Mouse (Mus musculus): Measurements from ENCODE around the gene 4930430F08Rik. TPM values are rescaled to one million over a fixed set of nuclear protein-coding genes. Genes with fewer than 3 reads are reported as not detected.
A peak's percentile ranks its signal among the peaks of the same experiment; 100 is the strongest.
"Not testable (repeated sequence)": the region's sequence is repeated elsewhere in the genome, so short reads cannot be mapped to it uniquely, and the experiment has no call there.

Gene 4930430F08Rik
- polyA plus RNA-seq, 1 experiment from 2014 or later = 14.2 TPM

DNA sequence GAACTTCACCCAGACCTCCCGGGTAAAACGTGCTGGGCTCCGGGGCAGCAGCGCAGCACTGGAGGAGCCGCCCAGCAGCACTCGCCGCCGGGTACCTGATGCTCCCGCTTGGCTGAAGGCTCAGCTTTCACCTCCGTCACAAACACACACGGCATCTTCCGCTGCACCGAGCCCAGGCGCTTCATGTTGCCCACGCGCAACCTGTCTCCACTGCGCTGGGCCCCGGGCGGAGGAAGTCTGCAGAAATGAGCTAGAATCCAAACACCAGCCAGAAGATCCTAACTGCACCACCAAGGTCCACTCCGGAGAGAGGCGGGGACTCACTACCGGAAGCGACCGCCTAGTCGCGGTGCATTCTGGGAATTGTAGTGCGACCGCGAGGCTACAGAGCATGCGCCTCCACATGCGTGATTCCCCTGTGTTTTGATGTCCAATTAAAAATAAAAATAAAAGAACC is 1.3 kb downstream of the 4930430F08Rik start:
- peak overlapping the region; percentile 78 for H3K4me2 ChIP-seq (ENCODE audit: low read depth, low read length)
- H3K9ac ChIP-seq (ENCODE audit: low read depth, low read length) = peak overlapping the region; percentile 85
- ATAC-seq (ENCODE audit: low read depth) = peak; percentile 99
- H3K36me3 ChIP-seq (ENCODE audit: control insufficient read depth, insufficient read depth) = peaks cover 6% of the 10 kb centered on the region; the same call in 1 of the 2 replicates
- H3K4me1 ChIP-seq (ENCODE audit: control insufficient read depth, low read depth, low read length) = peaks cover 9% of the 10 kb centered on the region
- H3K9me3 ChIP-seq (replicated peaks; ENCODE audit: control insufficient read depth, low read length) = no peaks in the 10 kb centered on the region
- H3K4me3 ChIP-seq (ENCODE audit: low read depth, low read length) = peak overlapping the region; percentile 96
- WGBS (ENCODE audit: insufficient replicate concordance) = under 1% methylated on average over 31 of the region's 31 CpGs
- peak overlapping the region; percentile 85 for H3K27ac ChIP-seq (ENCODE audit: low read length)
- no peaks in the 10 kb centered on the region for H3K27me3 ChIP-seq (ENCODE audit: control insufficient read depth, insufficient read depth, low read depth, low read length)

DNA sequence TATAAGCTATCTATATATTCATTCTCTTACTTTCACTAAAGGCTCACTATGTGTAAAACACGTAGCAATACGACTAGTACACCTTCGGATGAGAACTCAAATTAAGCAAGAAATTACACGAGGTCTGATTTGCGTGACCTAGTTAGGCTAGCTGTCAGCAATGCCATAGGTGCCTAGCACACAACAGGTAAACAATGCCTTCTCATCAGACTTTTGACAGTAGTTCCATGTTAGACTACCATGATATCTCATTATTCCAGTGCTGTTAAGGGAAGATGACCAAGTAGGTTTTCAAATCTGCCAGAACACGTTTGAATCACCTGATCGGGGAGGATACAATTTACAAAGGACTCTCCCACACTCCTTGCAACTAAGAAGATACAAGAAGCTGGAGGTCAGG is 1.7 kb downstream of the 4930430F08Rik start:
- Histone ChIP-seq H3K4me1 (ENCODE audit: control insufficient read depth, low read depth, low read length) (peaks cover 9% of the 10 kb centered on the region), H3K27me3 (ENCODE audit: control insufficient read depth, insufficient read depth, low read depth, low read length) (no peaks in the 10 kb centered on the region), H3K9ac (ENCODE audit: low read depth, low read length) (peak overlapping the region; percentile 85), H3K36me3 (ENCODE audit: control insufficient read depth, insufficient read depth) (peaks cover 6% of the 10 kb centered on the region; the same call in 1 of the 2 replicates), H3K4me2 (ENCODE audit: low read depth, low read length) (peak overlapping the region; percentile 78), H3K9me3 (replicated peaks; ENCODE audit: control insufficient read depth, low read length) (no peaks in the 10 kb centered on the region), H3K27ac (ENCODE audit: low read length) (peak overlapping the region; percentile 85), H3K4me3 (ENCODE audit: low read depth, low read length) (peak overlapping the region; percentile 96)
- WGBS (ENCODE audit: insufficient replicate concordance) = 31% methylated on average over 7 of the region's 7 CpGs
- peak; percentile 16 for ATAC-seq (ENCODE audit: low read depth)

DNA sequence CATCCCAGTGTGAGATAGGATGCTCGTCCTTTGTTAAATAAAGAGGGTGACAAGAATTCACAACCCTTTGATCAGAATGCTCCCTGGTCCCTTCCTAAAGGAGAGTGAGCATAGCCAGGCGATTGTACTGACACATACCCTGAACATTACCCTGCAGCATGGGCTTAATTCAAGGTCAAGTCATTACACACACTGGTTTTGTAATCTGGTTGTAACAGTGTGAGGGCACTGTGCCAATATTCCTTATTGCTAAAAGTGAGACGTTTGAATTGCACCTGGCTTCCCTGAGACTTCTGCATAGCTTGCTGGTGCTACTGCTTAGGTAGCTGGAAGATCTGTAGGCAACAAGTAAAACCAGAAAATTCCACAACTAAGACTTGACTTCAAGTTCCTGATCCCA is 6.0 kb downstream of the 4930430F08Rik start:
- peaks cover 6% of the 10 kb centered on the region; the same call in 1 of the 2 replicates for H3K36me3 ChIP-seq (ENCODE audit: control insufficient read depth, insufficient read depth)
- H3K4me1 ChIP-seq (ENCODE audit: control insufficient read depth, low read depth, low read length) = peaks cover 9% of the 10 kb centered on the region
- H3K4me2 ChIP-seq (ENCODE audit: low read depth, low read length) = no peak overlapping the region
- no peak overlapping the region for H3K27ac ChIP-seq (ENCODE audit: low read length)
- H3K9ac ChIP-seq (ENCODE audit: low read depth, low read length) = no peak overlapping the region
- H3K4me3 ChIP-seq (ENCODE audit: low read depth, low read length) = no peak overlapping the region
- 76% methylated on average over 3 of the region's 3 CpGs for whole genome bisulfite sequencing (ENCODE audit: insufficient replicate concordance)
- no peak for ATAC-seq (ENCODE audit: low read depth)
- no peaks in the 10 kb centered on the region for H3K27me3 ChIP-seq (ENCODE audit: control insufficient read depth, insufficient read depth, low read depth, low read length)
- H3K9me3 ChIP-seq (replicated peaks; ENCODE audit: control insufficient read depth, low read length) = no peaks in the 10 kb centered on the region

DNA sequence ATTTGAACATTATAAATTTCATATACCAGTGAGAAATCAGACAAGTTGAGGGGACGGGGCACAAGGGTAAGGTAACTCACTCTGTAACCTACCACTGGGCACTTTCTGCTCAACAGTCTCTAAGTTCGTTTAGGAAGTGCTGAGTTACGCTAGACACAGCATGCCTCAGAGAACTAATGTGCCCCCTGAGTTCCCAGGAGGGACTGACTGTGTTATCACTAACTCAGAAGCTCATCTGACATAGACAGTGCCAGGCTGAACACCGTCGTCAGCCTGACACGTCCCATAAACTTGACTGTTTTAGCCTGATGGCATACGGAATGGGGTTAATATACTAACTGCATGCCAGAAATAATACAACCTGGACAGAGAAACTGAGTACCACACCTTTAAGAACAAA is 14.9 kb downstream of the 4930430F08Rik start:
- Histone ChIP-seq H3K9ac (ENCODE audit: low read depth, low read length) (no peak overlapping the region), H3K4me3 (ENCODE audit: low read depth, low read length) (no peak overlapping the region), H3K4me1 (ENCODE audit: control insufficient read depth, low read depth, low read length) (peaks cover 24% of the 10 kb centered on the region), H3K27ac (ENCODE audit: low read length) (peak overlapping the region; percentile 89), H3K9me3 (replicated peaks; ENCODE audit: control insufficient read depth, low read length) (no peaks in the 10 kb centered on the region), H3K36me3 (ENCODE audit: control insufficient read depth, insufficient read depth) (peaks cover 19% of the 10 kb centered on the region), H3K27me3 (ENCODE audit: control insufficient read depth, insufficient read depth, low read depth, low read length) (no peaks in the 10 kb centered on the region), H3K4me2 (ENCODE audit: low read depth, low read length) (peak overlapping the region; percentile 38)
- 43% methylated on average over 7 of the region's 7 CpGs for WGBS (ENCODE audit: insufficient replicate concordance)
- peak; percentile 44 for ATAC-seq (ENCODE audit: low read depth)

DNA sequence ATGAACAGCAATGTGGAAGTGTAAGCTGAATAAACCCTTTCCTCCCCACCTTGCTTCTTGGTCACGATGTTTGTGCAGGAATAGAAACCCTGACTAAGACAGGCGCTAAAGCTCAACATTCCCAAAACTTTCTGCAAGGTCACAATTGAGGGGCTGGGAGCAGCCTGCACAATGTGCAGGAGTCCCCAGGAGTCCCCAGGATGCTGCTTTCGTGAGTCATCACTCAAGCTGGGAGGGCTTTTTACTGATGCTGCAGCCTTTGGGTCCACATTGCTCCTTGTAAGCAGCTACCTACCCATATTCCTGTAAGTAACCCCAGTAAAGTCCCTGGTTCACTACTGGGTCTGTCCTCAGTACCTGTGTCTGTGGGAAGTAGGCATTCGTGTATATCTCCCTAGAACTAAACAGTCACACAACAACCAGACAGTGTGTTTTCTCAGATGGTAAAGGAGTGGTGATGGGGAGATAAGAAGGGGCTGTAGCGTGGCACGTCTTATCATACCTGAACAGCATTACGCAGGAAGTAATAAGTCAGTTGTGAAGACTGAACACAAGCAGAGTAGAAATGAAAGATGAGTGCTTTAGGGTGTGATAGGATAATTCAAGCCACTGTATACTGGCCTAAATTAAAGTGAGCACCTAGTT is 15.6 kb downstream of the 4930430F08Rik start:
- Histone ChIP-seq H3K4me2 (ENCODE audit: low read depth, low read length) (peak overlapping the region; percentile 38), H3K4me3 (ENCODE audit: low read depth, low read length) (no peak overlapping the region), H3K4me1 (ENCODE audit: control insufficient read depth, low read depth, low read length) (peaks cover 24% of the 10 kb centered on the region), H3K9me3 (replicated peaks; ENCODE audit: control insufficient read depth, low read length) (no peaks in the 10 kb centered on the region), H3K27me3 (ENCODE audit: control insufficient read depth, insufficient read depth, low read depth, low read length) (no peaks in the 10 kb centered on the region), H3K36me3 (ENCODE audit: control insufficient read depth, insufficient read depth) (peaks cover 19% of the 10 kb centered on the region), H3K9ac (ENCODE audit: low read depth, low read length) (peak overlapping the region; percentile 34; the same call in 1 of the 2 replicates), H3K27ac (ENCODE audit: low read length) (peak overlapping the region; percentile 89)
- ATAC-seq (ENCODE audit: low read depth) = peak; percentile 95
- 45% methylated on average over 7 of the region's 7 CpGs for WGBS (ENCODE audit: insufficient replicate concordance)

DNA sequence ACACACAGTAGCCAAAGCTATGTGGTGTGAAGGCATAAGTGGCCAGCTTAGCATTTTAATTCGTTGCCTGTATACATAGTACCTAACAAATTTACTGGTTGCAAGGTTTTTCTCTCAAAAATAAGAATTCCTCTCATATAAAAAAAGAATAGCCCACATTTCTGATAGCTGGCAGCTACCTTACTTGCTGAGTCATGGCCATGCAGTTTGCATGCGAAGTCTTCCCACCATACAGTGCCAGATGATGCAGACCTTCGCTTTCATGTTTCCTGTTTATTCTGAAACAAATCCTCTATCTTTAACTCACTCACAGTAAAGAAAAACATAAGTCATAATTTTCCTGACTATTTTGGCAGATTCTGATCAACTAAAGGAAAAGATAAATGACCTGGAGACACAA is 18.5 kb downstream of the 4930430F08Rik start:
- WGBS (ENCODE audit: insufficient replicate concordance) = 57% methylated on average over 3 of the region's 3 CpGs
- peaks cover 8% of the 10 kb centered on the region; the same call in 1 of the 2 replicates for H3K36me3 ChIP-seq (ENCODE audit: control insufficient read depth, insufficient read depth)
- no peaks in the 10 kb centered on the region for H3K27me3 ChIP-seq (ENCODE audit: control insufficient read depth, insufficient read depth, low read depth, low read length)
- no peak overlapping the region for H3K4me3 ChIP-seq (ENCODE audit: low read depth, low read length)
- H3K9me3 ChIP-seq (replicated peaks; ENCODE audit: control insufficient read depth, low read length) = no peaks in the 10 kb centered on the region
- peaks cover 24% of the 10 kb centered on the region for H3K4me1 ChIP-seq (ENCODE audit: control insufficient read depth, low read depth, low read length)
- ATAC-seq (ENCODE audit: low read depth) = no peak
- H3K9ac ChIP-seq (ENCODE audit: low read depth, low read length) = no peak overlapping the region
- H3K4me2 ChIP-seq (ENCODE audit: low read depth, low read length) = no peak overlapping the region
- H3K27ac ChIP-seq (ENCODE audit: low read length) = no peak overlapping the region

DNA sequence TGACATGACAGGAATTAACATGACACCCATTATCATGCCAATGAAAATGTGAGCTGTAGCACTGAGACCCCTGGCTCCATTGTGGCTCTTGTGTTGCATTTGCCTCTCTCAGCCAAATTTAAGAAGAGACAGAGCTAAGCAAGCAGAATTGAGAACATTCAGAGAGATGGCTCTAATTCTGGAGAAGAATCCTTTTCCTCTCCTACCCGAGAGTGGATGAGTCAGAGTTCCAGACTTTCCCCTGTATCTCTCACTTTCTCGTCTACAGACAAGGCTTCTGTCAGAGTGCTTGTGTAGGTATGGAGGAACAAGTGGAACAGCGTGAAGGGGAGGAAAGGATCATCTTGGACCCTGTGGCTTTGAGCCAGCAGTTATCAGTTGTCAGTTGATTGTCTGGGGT is 26.1 kb downstream of the 4930430F08Rik start:
- no peak for ATAC-seq (ENCODE audit: low read depth)
- no peak overlapping the region for H3K4me3 ChIP-seq (ENCODE audit: low read depth, low read length)
- WGBS (ENCODE audit: insufficient replicate concordance) = 64% methylated on average over 3 of the region's 3 CpGs
- H3K36me3 ChIP-seq (ENCODE audit: control insufficient read depth, insufficient read depth) = peaks cover 5% of the 10 kb centered on the region; the same call in 1 of the 2 replicates
- H3K9me3 ChIP-seq (replicated peaks; ENCODE audit: control insufficient read depth, low read length) = no peaks in the 10 kb centered on the region
- H3K4me1 ChIP-seq (ENCODE audit: control insufficient read depth, low read depth, low read length) = no peaks in the 10 kb centered on the region; the same call in 1 of the 2 replicates
- no peak overlapping the region for H3K9ac ChIP-seq (ENCODE audit: low read depth, low read length)
- no peaks in the 10 kb centered on the region for H3K27me3 ChIP-seq (ENCODE audit: control insufficient read depth, insufficient read depth, low read depth, low read length)
- H3K27ac ChIP-seq (ENCODE audit: low read length) = no peak overlapping the region
- no peak overlapping the region for H3K4me2 ChIP-seq (ENCODE audit: low read depth, low read length)

DNA sequence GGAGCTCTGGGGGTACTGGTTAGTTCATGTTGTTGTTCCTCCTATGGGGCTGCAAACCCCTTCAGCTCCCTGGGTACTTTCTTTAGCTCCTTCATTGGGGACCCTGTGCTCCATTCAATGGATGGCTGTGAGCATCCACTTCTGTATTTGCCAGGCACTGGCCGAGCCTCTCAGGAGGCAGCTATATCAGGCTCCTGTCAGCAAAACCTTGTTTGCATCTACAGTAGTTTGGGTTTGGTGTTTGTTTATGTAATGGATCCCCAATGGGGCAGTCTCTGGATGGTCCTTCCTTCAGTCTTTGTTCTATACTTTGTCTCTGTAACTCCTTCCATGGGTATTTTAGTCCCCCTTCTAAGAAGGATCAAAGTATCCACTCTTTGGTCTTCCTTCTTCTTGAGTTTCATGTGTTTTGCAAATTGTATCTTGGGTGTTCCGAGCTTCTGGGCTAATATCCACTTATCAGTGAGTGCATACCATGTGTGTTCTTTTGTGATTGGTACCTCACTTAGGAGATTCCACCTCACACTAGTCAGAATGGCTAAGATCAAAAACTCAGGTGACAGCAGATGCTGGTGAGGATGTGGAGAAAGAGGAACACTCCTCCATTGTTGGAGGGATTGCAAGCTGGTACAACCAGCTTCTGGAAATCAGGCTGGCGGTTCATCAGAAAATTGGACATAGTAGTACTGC is 29.9 kb downstream of the 4930430F08Rik start:
- not testable (repeated sequence) for H3K9me3 ChIP-seq (replicated peaks; ENCODE audit: control insufficient read depth, low read length); H3K9ac ChIP-seq (ENCODE audit: low read depth, low read length); H3K4me3 ChIP-seq (ENCODE audit: low read depth, low read length); H3K4me1 ChIP-seq (ENCODE audit: control insufficient read depth, low read depth, low read length); H3K27me3 ChIP-seq (ENCODE audit: control insufficient read depth, insufficient read depth, low read depth, low read length); H3K36me3 ChIP-seq (ENCODE audit: control insufficient read depth, insufficient read depth)
- Histone ChIP-seq H3K4me2 (ENCODE audit: low read depth, low read length) (peak overlapping the region; percentile 30; the same call in 1 of the 2 replicates), H3K27ac (ENCODE audit: low read length) (peak overlapping the region; percentile 77)
- WGBS (ENCODE audit: insufficient replicate concordance) = 61% methylated on average over 3 of the region's 3 CpGs
- ATAC-seq (ENCODE audit: low read depth) = peak; percentile 91
